Comparison of ENCODE assay signal across 27 mouse cellular contexts in the genomic region with DNA sequence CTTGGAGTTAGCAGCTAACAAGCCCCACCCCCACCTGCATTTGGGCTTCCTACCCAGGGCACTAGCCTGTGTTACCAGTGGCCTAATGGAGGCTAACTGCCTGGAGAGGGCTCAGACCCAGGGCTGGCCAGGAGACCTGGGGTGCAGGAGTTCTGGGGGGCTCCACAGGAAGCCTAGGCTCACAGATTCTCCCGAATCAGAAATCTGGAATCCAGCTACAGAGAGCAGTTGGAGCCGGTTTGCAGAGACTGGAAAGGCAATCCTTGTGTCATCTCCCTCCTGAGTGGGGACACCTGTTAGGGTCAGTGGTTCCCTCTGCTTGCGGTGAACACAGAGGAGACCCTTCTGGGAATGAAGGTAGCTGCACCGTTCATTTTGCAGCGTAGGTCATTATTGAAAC. TPM values are rescaled to one million over a fixed set of nuclear protein-coding genes. Genes with fewer than 3 reads are reported as not detected.
DNase-seq lines count a peak whose midpoint lies in the region; ATAC-seq and TF ChIP-seq lines count a peak whose summit lies in the region.
"Had no signal": no experiment of that assay in that cellular context is flagged by ENCODE, and none has a peak within 500 bp of the region (broad histone marks: within the 10 kb centered on the region; RNA-seq: fewer than 3 reads in every experiment).

No protein-coding gene starts in this region.

- no peak for TF ChIP-seq POLR2A in liver, adult 2 months (IDR thresholded peaks at IDR 0.05; ENCODE audit: extremely low read depth, insufficient read depth, low read length)

- no peak overlapping the region for H3K4me2 ChIP-seq in liver, embryonic 12.5 days
- H3K4me2 ChIP-seq: heart, embryonic 12.5 days; hindbrain, embryonic 12.5 days; liver, embryonic 13.5 days; lung, embryonic 15.5 days had no signal

- H3K79me2 ChIP-seq in liver, adult 2 months (ENCODE audit: control insufficient read depth, insufficient read depth, low read length) = peaks cover 42% of the 10 kb centered on the region

- peaks cover 13% of the 10 kb centered on the region for H3K27me3 ChIP-seq in heart, embryonic 10.5 days (ENCODE audit: insufficient read depth, poor library complexity, severe bottlenecking)
- H3K27me3 ChIP-seq in liver, adult 2 months (ENCODE audit: control insufficient read depth, insufficient read depth, low read length) = no peaks in the 10 kb centered on the region
- H3K27me3 ChIP-seq in liver, embryonic 12.5 days (replicated peaks) = peaks cover 15% of the 10 kb centered on the region
- H3K27me3 ChIP-seq: lung, embryonic 15.5 days had no signal

- ATAC-seq in liver, embryonic 12.5 days = no peak
- ATAC-seq in erythroid progenitor cell, adult 5-6 weeks (replicated peaks; ENCODE audit: low FRiP score, poor library complexity, severe bottlenecking) = no peak
- ATAC-seq: forebrain, postnatal 0 days had no signal

- peak overlapping the region; percentile 49 for H3K27ac ChIP-seq in heart, embryonic 10.5 days
- peak overlapping the region; percentile 45 for H3K27ac ChIP-seq in liver, adult 2 months (replicated peaks; ENCODE audit: insufficient read depth, low read depth, low read length)
- no peak overlapping the region for H3K27ac ChIP-seq in liver, embryonic 12.5 days
- H3K27ac ChIP-seq: hindbrain, embryonic 12.5 days; liver, embryonic 13.5 days; lung, embryonic 15.5 days had no signal

- peak overlapping the region; percentile 36; the same call in 1 of the 2 replicates for H3K9ac ChIP-seq in liver, adult 2 months (ENCODE audit: low read depth, low read length)
- no peak overlapping the region for H3K9ac ChIP-seq in liver, embryonic 12.5 days
- H3K9ac ChIP-seq: forebrain, postnatal 0 days; heart, embryonic 12.5 days; hindbrain, embryonic 12.5 days; liver, embryonic 13.5 days; lung, embryonic 15.5 days had no signal

- no peak overlapping the region for H3K4me3 ChIP-seq in heart, embryonic 10.5 days
- H3K4me3 ChIP-seq in liver, adult 2 months (ENCODE audit: insufficient read depth, low read depth, low read length) = no peak overlapping the region
- H3K4me3 ChIP-seq in liver, embryonic 12.5 days = no peak overlapping the region
- H3K4me3 ChIP-seq: heart, embryonic 12.5 days; hindbrain, embryonic 12.5 days; layer of hippocampus, adult 2 months; liver, embryonic 13.5 days; lung, embryonic 15.5 days had no signal

- 75% methylated on average over 5 of the region's 5 CpGs for WGBS in heart, embryonic 10.5 days
- WGBS in liver, adult 2 months = 37% methylated on average over 5 of the region's 5 CpGs
- 70% methylated on average over 5 of the region's 5 CpGs for WGBS in liver, embryonic 12.5 days (ENCODE audit: insufficient replicate concordance)

- H3K4me1 ChIP-seq in heart, embryonic 10.5 days = peaks cover 58% of the 10 kb centered on the region
- H3K4me1 ChIP-seq in liver, adult 2 months (ENCODE audit: control insufficient read depth, insufficient read depth, low read length) = peaks cover 67% of the 10 kb centered on the region
- peaks cover 72% of the 10 kb centered on the region for H3K4me1 ChIP-seq in liver, embryonic 12.5 days

- peak; percentile 46 for DNase-seq in cerebellum, adult 11 months
- DNase-seq in cerebellum, postnatal 36 days = no peak
- no peak for DNase-seq in heart, embryonic 10.5 days (ENCODE audit: low spot score)
- no peak for DNase-seq in heart, adult 8-10 months (ENCODE audit: low spot score)
- no peak for DNase-seq in liver, adult 2 months (ENCODE audit: extremely low read depth, low read depth, low spot score)
- DNase-seq in cerebellum, adult 9-11 months = peak; percentile 71
- DNase-seq: adrenal gland, postnatal 10 days; embryo, embryonic 11 days; forebrain, postnatal 0 days; gastrocnemius, postnatal 25 days; heart, postnatal 14 days; kidney, adult 18-20 months; kidney, postnatal 10 days; liver, embryonic 13.5 days; lung, postnatal 36 days; midbrain, embryonic 14.5 days; right cerebral cortex, adult 18-20 months; right cerebral cortex, postnatal 4 days; thymus, adult 18-20 months; thymus, postnatal 36 days had no signal

- H3K36me3 ChIP-seq in heart, embryonic 10.5 days = no peaks in the 10 kb centered on the region
- H3K36me3 ChIP-seq in liver, adult 2 months (ENCODE audit: control insufficient read depth, insufficient read depth, low read length) = no peaks in the 10 kb centered on the region
- H3K36me3 ChIP-seq in liver, embryonic 12.5 days = no peaks in the 10 kb centered on the region
- H3K36me3 ChIP-seq: heart, embryonic 12.5 days; hindbrain, embryonic 12.5 days; liver, embryonic 13.5 days; lung, embryonic 15.5 days had no signal

- no peak for TF ChIP-seq CTCF in liver, adult 2 months (IDR thresholded peaks at IDR 0.05; ENCODE audit: low read depth, low read length)

- no peaks in the 10 kb centered on the region for H3K9me3 ChIP-seq in heart, embryonic 10.5 days
- H3K9me3 ChIP-seq in liver, embryonic 12.5 days (replicated peaks) = no peaks in the 10 kb centered on the region
- H3K9me3 ChIP-seq: heart, embryonic 12.5 days; hindbrain, embryonic 12.5 days; liver, embryonic 13.5 days; lung, embryonic 15.5 days had no signal

RNA-seq across cellular contexts. Expression of gene Ttyh2, which starts 5.8 kb away (rescaled TPM):
- polyA plus RNA-seq in heart, embryonic 10.5 days (2016; fragmentation: Nextera tagmentation; extraction: Ambion mirVana) = 4.8 and 4.9 TPM in 2 replicates
- 1 to 10 TPM; 3.0 to 4.6 (median 3.4) TPM for total RNA-seq in heart, adult 8-10 months (2022)
- 25.6 and 42.6 TPM in 2 replicates for total RNA-seq in liver, adult 2 months (2014; rRNA removed)
- 65.5 and 66.9 TPM in 2 replicates for polyA plus RNA-seq in liver, adult 2 months (2012; rRNA removed)
- 5.6 and 6.1 TPM in 2 replicates for polyA plus RNA-seq in liver, embryonic 12.5 days (2016; fragmentation: Nextera tagmentation; extraction: Ambion mirVana)
- 1.3 and 1.8 TPM in 2 replicates for total RNA-seq in erythroid progenitor cell, adult 5-6 weeks (2015; ENCODE audit: low replicate concordance)
- 1.6 and 2.4 TPM in 2 replicates for total RNA-seq in erythroid progenitor cell, adult 5-6 weeks (2017; ENCODE audit: low replicate concordance)

RNA-seq across cellular contexts. Expression of gene Rpl38, which starts 12.7 kb away (rescaled TPM):
- 789 and 902 TPM in 2 replicates for polyA plus RNA-seq in heart, embryonic 10.5 days (2016; fragmentation: Nextera tagmentation; extraction: Ambion mirVana)
- 100 to 1,000 TPM; 505 to 715 (median 618) TPM for total RNA-seq in heart, adult 8-10 months (2022)
- total RNA-seq in liver, adult 2 months (2014; rRNA removed) = 969 and 1,006 TPM in 2 replicates
- polyA plus RNA-seq in liver, adult 2 months (2012; rRNA removed) = 245 and 258 TPM in 2 replicates
- 1,173 and 1,181 TPM in 2 replicates for polyA plus RNA-seq in liver, embryonic 12.5 days (2016; fragmentation: Nextera tagmentation; extraction: Ambion mirVana)
- total RNA-seq in erythroid progenitor cell, adult 5-6 weeks (2015; ENCODE audit: low replicate concordance) = 369 and 378 TPM in 2 replicates
- total RNA-seq in erythroid progenitor cell, adult 5-6 weeks (2017; ENCODE audit: low replicate concordance) = 367 and 731 TPM in 2 replicates

RNA-seq across cellular contexts. Expression of gene Dnaic2, which starts 46.2 kb away (rescaled TPM):
- 0.19 and 0.53 TPM in 2 replicates for polyA plus RNA-seq in heart, embryonic 10.5 days (2016; fragmentation: Nextera tagmentation; extraction: Ambion mirVana)
- under 1 TPM in 1 of 4 experiments, not detected in 3; 0.47 TPM for total RNA-seq in heart, adult 8-10 months (2022)
- total RNA-seq in liver, adult 2 months (2014; rRNA removed) = not detected in 2 replicates
- 0.13 TPM in 1 of 2 replicates, not detected in the other for polyA plus RNA-seq in liver, adult 2 months (2012; rRNA removed)
- 0.05 TPM in 1 of 2 replicates, not detected in the other for polyA plus RNA-seq in liver, embryonic 12.5 days (2016; fragmentation: Nextera tagmentation; extraction: Ambion mirVana)
- not detected in 2 replicates for total RNA-seq in erythroid progenitor cell, adult 5-6 weeks (2015; ENCODE audit: low replicate concordance)
- not detected in 2 replicates for total RNA-seq in erythroid progenitor cell, adult 5-6 weeks (2017; ENCODE audit: low replicate concordance)
- total RNA-seq: megakaryocyte-erythroid progenitor cell, adult 5-6 weeks had no signal
- polyA plus RNA-seq: liver, embryonic 13.5 days had no signal

Comparison
In these comparisons a context has a peak if more than half of its experiments do, and no peak if none do; other contexts are left out.
1. DNase-seq: peak in cerebellum, adult 11 months (single experiment) and cerebellum, adult 9-11 months (single experiment); none in cerebellum, postnatal 36 days (0 of 2), heart, embryonic 10.5 days (single experiment), heart, adult 8-10 months (single experiment) and liver, adult 2 months (single experiment).